Mouse (Mus musculus): Measurements from ENCODE around the gene Jdp2.

DNA sequence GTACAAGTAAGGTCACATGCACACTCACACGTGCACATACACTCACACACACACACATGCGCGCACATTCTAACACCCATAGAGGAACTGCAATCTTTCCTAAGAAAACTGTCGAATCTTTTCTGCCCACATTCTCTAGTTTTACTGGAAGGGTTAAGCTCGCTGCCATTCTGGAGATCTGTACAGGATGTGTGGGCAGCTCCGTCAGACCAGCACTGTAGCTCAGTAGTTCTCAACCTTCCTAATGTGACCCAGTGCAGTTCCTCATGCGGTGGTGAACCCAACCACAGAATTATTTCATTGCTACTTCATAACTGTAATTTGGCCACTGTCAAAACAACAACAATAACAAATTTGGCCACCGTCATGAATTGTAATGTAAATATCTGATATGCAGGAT lies 75.1 kb downstream of the Jdp2 start:
- TF ChIP-seq MAFK (IDR thresholded peaks at IDR 0.05; ENCODE audit: insufficient read depth, low read depth, low read length), result no peak
- TF ChIP-seq ZNF384 (IDR thresholded peaks at IDR 0.05; ENCODE audit: low read depth, low read length), result no peak
- no peak for TF ChIP-seq HCFC1 (IDR thresholded peaks at IDR 0.05; ENCODE audit: borderline replicate concordance, insufficient read depth, low read length)
- no peak for TF ChIP-seq ZC3H11A (IDR thresholded peaks at IDR 0.05; ENCODE audit: borderline replicate concordance, low read depth, low read length)
